Mouse (Mus musculus) lung, embryonic 14.5 days (tissue): ENCODE data around the gene Olfr980. TPM values are rescaled to one million over a fixed set of nuclear protein-coding genes. Genes with fewer than 3 reads are reported as not detected.
"Not testable (repeated sequence)": the region's sequence is repeated elsewhere in the genome, so short reads cannot be mapped to it uniquely, and the experiment has no call there.

Source experiments
- ATAC-seq: fragments of 200-750 bp; cut with Nextera tagmentation; 2 replicates; pipeline ENCODE4 v1.8.0; 2017; ENCODE audit warnings: mild to moderate bottlenecking, moderate TSS enrichment, moderate library complexity; ENCODE audit not compliant: insufficient read depth
- DNase-seq: peaks from one replicate; pipeline ENCODE4 v3.0.0-alpha.2; 2015
- H3K27ac ChIP-seq: fragments of 300-500 bp; sonication (generic); 2 replicates; pipeline ENCODE4 v1.5.1; 2014; ENCODE audit warnings: low read depth, mild to moderate bottlenecking, moderate library complexity
- H3K27me3 ChIP-seq: fragments of 300-500 bp; sonication (generic); 2 replicates; pipeline ENCODE4 v1.6.1; 2014; ENCODE audit warnings: low read length, control low read depth; ENCODE audit not compliant: insufficient read depth
- H3K36me3 ChIP-seq: fragments of 300-500 bp; sonication (generic); 2 replicates; pipeline ENCODE4 v1.6.1; 2014; ENCODE audit warnings: control low read depth; ENCODE audit not compliant: insufficient read depth
- H3K4me1 ChIP-seq: fragments of 300-500 bp; sonication (generic); 2 replicates; pipeline ENCODE4 v1.6.1; 2014; ENCODE audit warnings: antibody characterized with exemption, control low read depth; ENCODE audit not compliant: insufficient read depth
- H3K4me2 ChIP-seq: fragments of 300-500 bp; sonication (generic); 2 replicates; pipeline ENCODE4 v1.6.1; 2014; ENCODE audit warnings: mild to moderate bottlenecking
- H3K4me3 ChIP-seq: fragments of 300-500 bp; sonication (generic); 2 replicates; pipeline ENCODE4 v1.5.1; 2014; ENCODE audit warnings: low read depth, low read length
- H3K9ac ChIP-seq: fragments of 300-500 bp; sonication (generic); 2 replicates; pipeline ENCODE4 v1.6.1; 2014
- H3K9me3 ChIP-seq: fragments of 300-500 bp; sonication (generic); 2 replicates; pipeline ENCODE4 v1.6.1; 2016; ENCODE audit warnings: low read depth, low read length, control low read depth
- CTCF ChIP-seq: IDR thresholded peaks from 2 replicates; pipeline ENCODE4 v1.5.1; 2016; ENCODE audit warnings: antibody characterized with exemption, low read depth
- WGBS: fragments of 180-500 bp; shearing (Covaris S2); extraction: QIAGEN DNeasy Blood & Tissue Kit; methylation state at CpG from one replicate; pipeline ENCODE4 v1.1.7; 2014; 5-methylcytosine and 5-hydroxymethylcytosine counted together
- polyA plus RNA-seq: library from polyadenylated mRNA; unstranded; fragments of >200 nt; fragmentation: Nextera tagmentation; extraction: Ambion mirVana; gene quantifications from 2 replicates; pipeline ENCODE4 v1.2.1, GENCODE M21; 2014

Olfr980 gene
- not detected in 2 replicates for polyA plus RNA-seq

GRCm38 (mm10) chr9:40009482-40009881 lies at the start of gene Olfr980:
Gene Olfr980, minus strand, starts transcription at chr9:40009582.
- DNase-seq (no peak), ATAC-seq (no peak)
- Histone ChIP-seq H3K4me2 (no peak within 1 kb of the TSS), H3K36me3 (no peaks in the 10 kb centered on the region), H3K9me3 (no peaks in the 10 kb centered on the region), H3K4me3 (no peak within 1 kb of the TSS), H3K9ac (no peak within 1 kb of the TSS), H3K27ac (no peak within 1 kb of the TSS), H3K4me1 (no peaks in the 10 kb centered on the region), H3K27me3 (no peaks in the 10 kb centered on the region)
- no peak for TF ChIP-seq CTCF
- WGBS, result 72% methylated on average over 1 of the region's 1 CpGs

DNA sequence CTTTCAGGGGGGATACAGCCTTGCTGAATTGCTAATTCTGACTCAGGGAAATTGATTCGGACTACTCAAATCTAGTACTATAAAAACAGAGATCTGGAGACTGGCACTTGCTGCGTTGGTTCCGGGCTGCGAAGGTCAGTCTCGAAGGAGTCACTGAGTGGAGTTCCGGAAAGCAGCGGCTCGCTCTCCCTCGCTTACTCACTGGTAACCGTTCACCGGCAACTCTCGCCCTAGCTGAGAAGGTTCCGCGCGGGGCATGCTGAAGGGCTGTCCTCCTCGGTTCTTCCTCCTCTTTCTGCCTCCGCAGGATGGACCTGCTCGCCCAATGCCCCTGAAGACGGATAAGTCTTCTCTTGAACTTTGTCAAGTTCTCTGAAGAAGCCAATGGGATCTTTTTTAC lies 40.8 kb upstream of the Olfr980 start:
- Histone ChIP-seq H3K27ac (no peak overlapping the region), H3K4me1 (no peaks in the 10 kb centered on the region), H3K4me2 (no peak overlapping the region), H3K27me3 (no peaks in the 10 kb centered on the region), H3K9ac (no peak overlapping the region), H3K4me3 (no peak overlapping the region), H3K36me3 (no peaks in the 10 kb centered on the region), H3K9me3 (no peaks in the 10 kb centered on the region)
- WGBS, result 89% methylated on average over 19 of the region's 19 CpGs
- no peak for TF ChIP-seq CTCF
- ATAC-seq (no peak), DNase-seq (no peak)

- 66% methylated on average over 2 of the region's 2 CpGs for WGBS
- Histone ChIP-seq H3K9me3 (no peaks in the 10 kb centered on the region), H3K36me3 (no peaks in the 10 kb centered on the region), H3K27ac (no peak within 1 kb of the TSS), H3K9ac (no peak within 1 kb of the TSS), H3K4me3 (no peak within 1 kb of the TSS), H3K4me2 (no peak within 1 kb of the TSS), H3K4me1 (no peaks in the 10 kb centered on the region), H3K27me3 (no peaks in the 10 kb centered on the region)
- ATAC-seq (no peak), DNase-seq (no peak)
- no peak for TF ChIP-seq CTCF
Measured at GRCm38 (mm10) chr9:40021164-40021563, 11.8 kb upstream of the Olfr980 start, which contains the start of gene Olfr981. Gene Olfr981, plus strand, starts transcription at chr9:40021464.

DNA sequence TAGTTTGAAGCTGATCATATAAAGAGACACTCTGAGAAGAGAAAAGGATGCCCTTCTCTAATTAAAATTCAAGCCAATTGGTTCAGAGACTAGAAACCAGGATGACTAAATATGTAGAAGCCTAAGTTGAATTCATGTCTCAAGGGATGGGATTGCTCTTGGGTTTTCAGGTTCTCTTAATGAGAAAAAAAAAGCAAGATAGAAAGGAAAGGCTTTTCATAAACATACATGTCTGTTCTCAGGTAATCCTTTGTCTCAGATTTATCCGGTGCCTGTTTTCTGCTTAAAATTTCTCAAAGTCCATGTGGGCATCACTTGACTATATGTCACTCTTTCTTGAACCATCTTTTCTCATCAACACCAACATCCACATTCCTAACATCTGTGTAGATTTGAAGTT lies 6.0 kb downstream of the Olfr980 start, which contains the start of gene Olfr979:
TSS of gene Olfr979 (minus strand) at position 101 of the 400 bp plus-strand sequence.
- Histone ChIP-seq H3K9ac (no peak within 1 kb of the TSS), H3K27me3 (no peaks in the 10 kb centered on the region), H3K4me2 (no peak within 1 kb of the TSS), H3K4me3 (no peak within 1 kb of the TSS), H3K4me1 (no peaks in the 10 kb centered on the region), H3K27ac (no peak within 1 kb of the TSS), H3K36me3 (no peaks in the 10 kb centered on the region), H3K9me3 (no peaks in the 10 kb centered on the region)
- WGBS, result 89% methylated on average over 1 of the region's 1 CpGs
- no peak for TF ChIP-seq CTCF
- ATAC-seq (no peak), DNase-seq (no peak)

DNA sequence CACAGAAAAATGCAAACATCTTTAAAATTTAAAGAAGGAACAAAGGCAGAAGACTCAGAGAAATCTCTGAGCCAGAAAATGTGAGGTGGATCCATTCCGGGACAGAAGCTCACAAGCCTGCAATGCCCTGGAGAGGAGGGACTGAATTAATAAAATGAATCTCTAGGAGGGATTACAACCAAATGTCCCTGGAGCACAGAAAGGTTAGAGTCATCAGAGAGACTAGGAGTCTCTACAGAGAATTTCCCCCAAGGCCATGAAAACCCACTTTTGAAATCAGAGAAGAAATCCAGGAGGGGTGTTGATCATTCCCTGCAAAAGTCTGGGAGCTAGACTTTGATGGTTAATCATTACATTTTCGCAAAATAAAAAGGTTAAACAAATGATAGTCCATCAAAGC lies 17.6 kb downstream of the Olfr980 start, which contains the start of gene Olfr978:
TSS of gene Olfr978 (plus strand) at position 301 of the 400 bp plus-strand sequence.
- H3K4me2 ChIP-seq, result no peak within 1 kb of the TSS
- no peak within 1 kb of the TSS for H3K27ac ChIP-seq
- DNase-seq (no peak), ATAC-seq (no peak)
- no peaks in the 10 kb centered on the region for H3K4me1 ChIP-seq
- no peak within 1 kb of the TSS for H3K9ac ChIP-seq
- WGBS, result 79% methylated on average over 2 of the region's 2 CpGs
- H3K9me3 ChIP-seq, result no peaks in the 10 kb centered on the region
- H3K4me3 ChIP-seq, result no peak within 1 kb of the TSS
- no peaks in the 10 kb centered on the region for H3K27me3 ChIP-seq
- TF ChIP-seq CTCF, result no peak
- no peaks in the 10 kb centered on the region for H3K36me3 ChIP-seq

GRCm38 (mm10) chr9:39976581-39977145 lies 32.7 kb downstream of the Olfr980 start:
- not testable (repeated sequence) for H3K36me3 ChIP-seq, H3K27me3 ChIP-seq, DNase-seq, H3K4me1 ChIP-seq, H3K9ac ChIP-seq, H3K27ac ChIP-seq, ATAC-seq, H3K4me3 ChIP-seq, H3K4me2 ChIP-seq, H3K9me3 ChIP-seq
- 81% methylated on average over 1 of the region's 1 CpGs for WGBS

GRCm38 (mm10) chr9:39961033-39961432 lies 48.3 kb downstream of the Olfr980 start, which contains the start of gene Olfr976:
Gene Olfr976, minus strand, starts transcription at chr9:39961133.
- not testable (repeated sequence) for H3K27ac ChIP-seq, H3K27me3 ChIP-seq, H3K4me1 ChIP-seq, ATAC-seq, H3K9me3 ChIP-seq, H3K4me3 ChIP-seq, DNase-seq, H3K36me3 ChIP-seq, H3K9ac ChIP-seq, H3K4me2 ChIP-seq
- 87% methylated on average over 6 of the region's 9 CpGs for WGBS

Other genes starting within 250 kb of the Olfr980 start
- gene Olfr968, start 226.3 kb downstream of the Olfr980 start, polyA plus RNA-seq, result not detected in 2 replicates
- gene Olfr969, start 218.6 kb downstream of the Olfr980 start, polyA plus RNA-seq, result not detected in 2 replicates
- not detected in 2 replicates for gene Olfr970, start 200.7 kb downstream of the Olfr980 start, polyA plus RNA-seq
- not detected in 2 replicates for gene Olfr971, start 172.7 kb downstream of the Olfr980 start, polyA plus RNA-seq
- gene Olfr972, start 143.2 kb downstream of the Olfr980 start, polyA plus RNA-seq, result not detected in 2 replicates
- gene Olfr229, start 102.2 kb downstream of the Olfr980 start, polyA plus RNA-seq, result not detected in 2 replicates
- gene Olfr974, start 72.1 kb downstream of the Olfr980 start, polyA plus RNA-seq, result not detected in 2 replicates
- not detected in 2 replicates for gene Olfr975, start 57.5 kb downstream of the Olfr980 start, polyA plus RNA-seq
- not detected in 2 replicates for gene Olfr976, start 48.4 kb downstream of the Olfr980 start, polyA plus RNA-seq
- gene Olfr978, start 17.5 kb downstream of the Olfr980 start, polyA plus RNA-seq, result not detected in 2 replicates
- not detected in 2 replicates for gene Olfr979, start 6.1 kb downstream of the Olfr980 start, polyA plus RNA-seq
- gene Olfr981, start 11.9 kb upstream of the Olfr980 start, polyA plus RNA-seq, result not detected in 2 replicates
- gene Olfr982, start 64.2 kb upstream of the Olfr980 start, polyA plus RNA-seq, result not detected in 2 replicates
- not detected in 2 replicates for gene Olfr983, start 84.0 kb upstream of the Olfr980 start, polyA plus RNA-seq
- gene Olfr984, start 104.6 kb upstream of the Olfr980 start, polyA plus RNA-seq, result not detected in 2 replicates
- gene Olfr985, start 120.6 kb upstream of the Olfr980 start, polyA plus RNA-seq, result not detected in 2 replicates
- not detected in 2 replicates for gene Tmem225, start 138.5 kb upstream of the Olfr980 start, polyA plus RNA-seq
- gene Olfr986, start 171.3 kb upstream of the Olfr980 start, polyA plus RNA-seq, result not detected in 2 replicates
- gene Zfp202, start 182.7 kb upstream of the Olfr980 start, polyA plus RNA-seq, result 5.0 and 6.0 TPM in 2 replicates